Mouse (Mus musculus) thymus, postnatal 14 days (tissue): ENCODE measurements around the gene Epb41l4b.

ENCODE experiments used
- DNase-seq: peaks from one replicate; pipeline ENCODE4 v3.0.0; 2021

Epb41l4b gene

DNA sequence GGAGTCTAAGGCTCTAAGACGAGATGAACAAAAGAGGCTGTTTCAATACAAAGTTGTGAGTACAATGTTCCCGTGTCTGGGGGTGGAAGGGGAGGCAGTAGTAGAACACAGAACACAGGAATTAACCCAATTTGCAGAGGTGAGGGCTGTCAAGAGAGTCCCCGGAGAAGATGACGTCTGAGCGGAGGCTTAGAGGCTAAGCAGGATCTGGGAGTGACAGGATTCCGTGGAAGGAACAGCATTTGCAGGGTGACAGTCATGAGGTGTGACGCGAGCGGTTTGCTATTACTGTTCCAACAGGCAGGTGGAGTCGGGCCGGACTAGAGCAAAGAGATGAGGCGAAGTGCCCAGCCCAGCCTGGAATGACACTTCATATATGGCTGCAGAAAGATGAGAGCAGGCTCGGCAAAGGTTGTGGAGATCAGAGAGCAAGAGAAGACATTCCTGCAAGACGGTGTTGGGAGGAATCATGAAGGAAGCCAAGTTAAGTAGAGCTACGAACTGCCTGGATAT is 82.9 kb downstream of the Epb41l4b start:
- no peak for DNase-seq

DNA sequence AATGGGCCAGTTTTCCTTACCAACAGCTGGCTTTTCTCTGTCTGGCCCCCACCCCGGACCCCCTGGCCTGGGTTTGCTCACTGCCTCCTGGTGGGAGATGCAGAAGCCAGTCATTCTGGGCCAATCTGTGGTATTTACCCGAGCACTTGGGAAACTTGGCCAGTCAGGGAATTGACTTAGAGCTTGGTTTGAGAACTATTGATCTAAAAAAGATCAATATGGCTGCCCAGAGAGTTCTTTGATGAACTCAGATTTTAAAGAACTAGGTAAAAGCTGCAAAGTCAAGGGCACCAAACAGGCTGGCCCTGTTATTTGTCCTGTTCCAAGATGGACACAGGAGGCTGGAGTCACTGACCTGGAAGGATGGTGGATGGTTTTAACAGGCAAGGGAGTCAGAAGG is 84.6 kb downstream of the Epb41l4b start:
- DNase-seq: no peak

DNA sequence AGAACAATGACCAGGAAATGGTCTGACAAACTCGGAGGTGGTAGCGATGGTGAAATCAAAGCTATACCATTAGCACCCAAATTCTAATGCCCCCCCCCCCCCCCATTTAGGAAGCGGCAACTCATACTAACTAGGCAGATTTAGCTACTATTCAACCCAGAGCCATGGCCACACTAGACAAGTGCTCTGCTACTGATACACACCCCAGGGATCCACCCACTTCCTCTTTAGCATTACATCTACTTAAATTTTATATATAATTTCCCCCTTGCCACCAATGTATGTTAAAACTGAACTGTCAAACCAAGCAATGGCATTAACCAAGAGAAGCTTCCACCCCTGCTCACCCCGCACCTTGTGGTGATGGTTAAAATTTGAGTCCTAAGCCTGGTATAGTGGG is 85.6 kb downstream of the Epb41l4b start:
- DNase-seq: no peak

DNA sequence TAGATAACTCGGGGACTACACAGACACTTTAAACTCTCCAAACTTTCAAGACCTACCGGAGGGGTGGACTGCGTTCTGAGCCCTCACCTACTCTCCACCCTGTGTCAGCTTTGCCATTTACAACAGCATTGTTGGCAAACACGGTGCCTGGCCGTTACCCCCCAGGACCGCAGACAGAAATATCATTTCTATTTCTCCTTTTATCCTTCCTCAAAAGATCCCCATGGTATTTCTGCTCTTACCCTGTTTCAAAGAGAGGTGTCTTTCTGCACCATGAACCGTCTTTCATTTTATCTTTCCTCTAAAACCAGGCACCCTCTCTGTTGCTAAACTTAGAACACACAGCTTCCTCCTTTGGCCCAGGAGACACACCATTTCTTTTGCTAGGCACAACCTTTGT is 87.6 kb downstream of the Epb41l4b start:
- no peak for DNase-seq

DNA sequence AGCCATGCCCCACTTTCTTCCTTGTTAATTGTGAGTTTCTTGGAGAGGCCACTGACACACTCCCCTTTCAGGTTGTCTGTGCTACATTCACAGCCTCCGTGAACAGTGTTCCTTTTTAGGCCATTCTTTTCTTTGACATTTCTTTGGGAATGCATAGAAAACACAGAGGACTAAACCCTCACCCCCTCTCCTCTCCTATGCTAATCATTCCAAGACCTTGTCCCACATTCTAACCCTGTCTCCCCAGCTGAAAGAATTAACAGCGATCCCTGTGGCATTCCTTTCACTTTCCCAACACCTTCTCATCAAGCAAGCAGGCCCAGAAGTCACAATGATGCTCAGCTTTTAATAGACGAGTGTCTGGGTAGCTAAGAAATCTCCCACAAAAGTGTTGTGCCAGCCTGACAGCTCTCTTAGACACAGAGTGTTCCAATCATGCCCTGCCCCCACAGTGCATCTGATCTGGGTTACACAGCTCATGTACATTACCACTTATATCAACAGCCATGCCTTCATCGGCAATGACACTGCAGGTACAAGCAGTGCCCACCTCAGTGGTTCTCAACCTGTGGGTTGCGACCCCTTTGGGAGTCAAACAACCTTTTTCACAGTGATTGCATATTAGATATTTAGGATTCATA is 93.8 kb downstream of the Epb41l4b start:
- DNase-seq: no peak

DNA sequence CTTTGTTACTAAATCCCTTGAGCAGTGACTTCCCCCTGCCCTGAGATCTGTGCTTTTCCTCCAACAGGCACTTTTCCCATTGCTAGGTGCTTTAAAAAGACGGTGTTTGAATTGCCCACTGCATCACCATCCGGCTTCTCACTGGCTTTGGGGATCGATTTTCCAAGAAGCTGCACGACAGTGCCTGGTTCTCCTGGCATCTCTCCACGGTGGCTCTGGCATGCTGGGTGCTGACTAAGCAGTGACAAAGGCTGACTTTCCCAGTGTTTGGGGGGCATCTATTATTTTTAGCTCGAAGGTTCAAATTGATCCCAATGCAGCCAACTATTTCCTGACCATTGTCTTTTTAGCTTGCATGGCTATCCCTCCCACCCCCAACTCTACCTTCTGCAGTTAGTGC is 94.7 kb downstream of the Epb41l4b start:
- DNase-seq: no peak

DNA sequence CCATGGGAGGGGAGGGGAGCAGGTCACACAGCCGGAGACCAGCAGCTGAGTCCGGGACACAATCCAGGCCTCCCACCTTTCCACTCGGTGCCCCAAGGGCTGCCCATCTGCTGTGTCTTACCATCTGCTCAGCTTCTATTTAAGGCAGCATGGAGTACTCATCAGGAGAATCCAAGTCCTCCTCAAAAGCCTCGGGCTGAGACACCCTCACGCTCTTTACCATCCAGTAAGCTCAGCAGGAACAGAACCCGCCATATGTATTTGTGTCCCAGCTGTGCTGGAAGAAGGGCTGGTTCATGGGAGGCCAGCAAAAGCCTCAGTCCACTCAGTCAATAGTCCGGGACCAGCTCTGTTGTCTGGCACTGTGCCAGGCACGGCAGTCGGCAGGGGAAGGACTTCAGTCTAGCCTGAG is 97.1 kb downstream of the Epb41l4b start:
- DNase-seq: no peak

DNA sequence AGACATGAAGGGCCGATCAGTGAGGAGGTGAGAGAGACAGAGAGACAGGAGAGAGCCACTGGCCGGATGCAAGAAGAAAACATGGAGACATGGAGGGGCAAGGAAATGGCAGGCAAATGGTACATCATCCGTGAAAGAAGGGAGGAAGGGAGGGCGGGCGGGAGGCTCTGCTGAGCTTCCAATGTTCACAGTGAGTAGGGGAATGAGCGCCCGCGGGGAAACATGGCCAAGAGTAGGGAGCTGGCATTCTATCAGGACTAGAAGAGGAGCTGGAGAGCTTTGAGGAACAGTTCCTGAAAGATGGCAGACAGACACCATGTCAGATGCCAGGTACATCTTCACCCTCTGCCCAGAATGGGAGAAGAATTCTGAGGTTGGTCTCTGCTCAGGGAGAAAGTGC is 99.6 kb downstream of the Epb41l4b start:
- no peak for DNase-seq

DNA sequence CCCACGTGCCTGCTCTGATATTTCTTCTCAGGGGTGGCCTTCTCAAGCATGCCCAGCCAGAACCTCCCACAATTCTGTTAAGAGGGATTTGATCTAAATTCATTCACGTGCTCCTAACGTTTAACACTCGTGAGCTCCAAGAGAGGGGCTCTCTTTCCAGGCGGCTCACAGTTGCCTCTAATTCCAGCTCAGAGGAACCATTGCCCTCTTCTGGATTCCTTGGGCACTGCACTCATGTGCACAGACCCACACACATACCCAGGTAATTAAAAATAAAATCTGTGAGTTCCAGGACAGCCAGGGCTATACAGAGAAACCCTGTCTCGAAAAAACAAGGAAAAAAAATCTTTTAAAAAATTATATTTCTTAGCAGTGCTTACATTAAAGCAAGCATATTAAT is 101.6 kb downstream of the Epb41l4b start:
- DNase-seq: no peak

DNA sequence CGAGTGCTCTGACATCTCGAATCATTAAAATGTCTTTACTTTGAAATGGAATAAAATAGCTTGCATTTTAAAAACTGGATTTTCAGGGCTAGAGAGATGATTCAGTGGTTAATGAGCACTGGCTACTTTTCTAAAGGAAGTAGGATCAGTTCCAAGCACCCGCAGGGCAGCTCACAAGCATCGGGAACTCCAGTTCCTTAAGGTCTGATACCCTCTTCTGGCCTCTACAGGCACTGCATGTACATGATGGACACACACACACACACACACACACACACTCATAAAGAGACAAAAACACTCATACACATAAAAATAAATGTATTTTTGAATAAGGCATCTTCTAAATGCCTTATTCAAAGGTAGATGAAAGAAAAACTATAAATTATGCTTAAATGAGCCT is 102.0 kb downstream of the Epb41l4b start:
- no peak for DNase-seq

DNA sequence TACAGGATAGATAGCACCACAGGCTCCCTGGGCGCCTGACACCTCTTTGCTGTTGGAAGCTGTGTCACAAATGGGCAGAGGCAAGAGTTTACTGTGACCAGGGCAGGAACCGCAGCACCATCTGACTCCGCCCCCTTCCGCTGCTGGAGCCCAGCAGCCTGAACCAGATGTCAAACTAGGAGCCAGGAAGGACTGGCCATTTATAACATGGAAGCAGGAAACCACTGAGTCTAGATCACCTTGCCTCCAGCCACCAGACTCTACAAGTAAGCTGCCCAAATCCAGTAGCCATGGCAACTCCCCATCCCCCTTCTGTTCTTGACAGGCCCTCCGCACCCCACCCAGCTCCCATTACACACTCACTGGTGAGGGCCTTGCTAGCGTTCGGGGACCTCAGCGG is 102.8 kb downstream of the Epb41l4b start:
- DNase-seq: no peak

DNA sequence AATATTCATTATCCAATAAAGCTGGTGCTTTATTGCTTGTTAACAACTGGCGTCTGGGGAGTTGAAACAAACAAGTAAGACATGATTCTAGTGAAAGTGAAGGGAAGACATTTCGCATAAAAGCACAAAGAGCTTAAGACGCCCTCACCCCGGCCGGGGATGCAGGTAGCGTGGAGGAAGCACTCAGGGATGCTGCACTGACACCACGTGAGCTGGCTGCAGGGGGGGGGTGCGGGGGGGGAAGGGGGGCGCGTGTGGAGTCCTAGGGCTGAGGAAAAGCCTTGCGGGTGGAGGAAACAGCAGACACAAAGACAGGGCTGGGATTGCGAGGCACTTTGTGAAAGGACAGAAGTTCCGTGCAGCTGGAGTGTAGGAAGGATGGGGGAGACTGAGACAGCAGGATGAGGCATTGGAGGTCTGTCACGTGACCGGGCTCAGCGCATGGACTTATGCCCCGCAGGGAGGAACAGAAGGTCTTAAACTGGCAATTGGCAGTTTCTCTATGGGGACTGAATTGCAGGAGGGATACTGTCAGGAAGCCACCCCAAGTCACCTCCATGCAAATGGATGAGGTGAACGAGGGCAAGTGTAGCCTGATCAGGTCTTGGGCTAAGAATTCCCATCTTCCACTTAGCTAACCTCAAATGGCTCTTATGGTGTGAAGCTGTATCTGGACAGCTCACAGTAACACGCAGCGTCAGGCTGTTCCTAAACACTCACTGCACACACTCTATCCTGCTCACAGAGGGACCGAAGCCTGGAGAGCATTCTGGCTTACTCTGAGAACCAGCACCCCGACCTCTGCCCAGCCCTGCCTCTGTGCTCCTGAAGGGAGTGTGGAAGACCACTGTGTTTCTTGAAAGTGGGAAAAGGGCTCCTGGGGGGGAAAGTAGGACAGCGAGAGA is 103.9 kb downstream of the Epb41l4b start:
- no peak for DNase-seq

DNA sequence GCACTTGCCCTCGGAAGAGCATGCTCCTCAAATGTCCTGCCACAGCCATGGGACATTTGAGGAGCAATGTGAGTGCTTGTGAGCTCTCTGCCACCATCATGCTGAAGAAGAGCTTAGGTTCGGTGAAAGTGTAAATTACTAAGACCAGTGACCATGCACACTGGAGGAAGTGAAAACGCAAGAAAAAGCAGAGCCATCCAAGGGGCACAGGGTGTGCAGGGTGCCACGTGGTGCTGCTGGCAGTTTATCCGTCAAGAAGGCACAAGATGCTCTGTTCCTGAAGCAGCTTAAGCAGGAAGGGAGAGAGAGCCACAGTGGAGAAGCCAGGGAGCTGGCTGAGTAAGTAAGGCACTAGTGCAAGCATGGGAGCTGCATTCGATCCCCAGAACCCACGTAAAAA is 105.7 kb downstream of the Epb41l4b start:
- no peak for DNase-seq

DNA sequence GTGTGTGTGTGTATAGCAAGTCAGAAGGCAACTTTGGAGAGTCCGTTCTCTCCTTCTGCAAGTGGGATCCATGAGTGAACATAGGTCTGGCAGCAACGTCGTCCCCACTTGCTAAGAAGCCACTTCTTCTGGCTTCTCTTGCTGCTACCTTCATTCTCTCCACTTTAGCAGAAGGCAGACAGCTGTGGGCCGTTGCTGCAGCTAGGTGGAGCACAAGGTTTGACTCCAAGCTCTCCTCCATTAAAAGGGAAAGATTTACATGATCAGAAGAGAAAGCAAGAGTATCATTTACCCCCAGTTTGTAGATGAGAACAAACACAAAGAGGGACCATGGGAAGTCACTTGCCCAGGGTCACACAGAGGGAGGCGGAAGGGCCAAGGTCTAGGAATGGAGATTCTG is 109.1 kb downstream of the Epb41l4b start:
- DNase-seq: no peak

DNA sequence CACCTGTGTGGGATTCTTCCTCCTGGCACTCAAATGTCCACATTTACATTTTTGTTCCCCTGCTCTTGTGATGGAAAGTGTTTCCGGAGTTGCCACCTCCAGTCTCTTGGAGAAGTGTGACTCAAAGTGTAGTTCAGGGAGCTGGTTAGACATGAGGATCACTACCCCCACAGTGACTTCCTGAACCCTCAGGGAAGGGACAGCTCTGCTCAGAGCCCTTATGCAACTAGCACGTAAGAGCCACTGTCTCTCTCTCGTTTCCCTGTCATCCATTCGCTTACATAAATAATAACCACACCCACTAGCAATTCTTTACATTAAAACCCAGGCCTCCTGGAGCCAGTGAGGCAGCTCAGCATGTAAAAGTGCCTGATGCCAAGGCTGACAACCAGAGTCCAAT is 111.8 kb downstream of the Epb41l4b start:
- no peak for DNase-seq

DNA sequence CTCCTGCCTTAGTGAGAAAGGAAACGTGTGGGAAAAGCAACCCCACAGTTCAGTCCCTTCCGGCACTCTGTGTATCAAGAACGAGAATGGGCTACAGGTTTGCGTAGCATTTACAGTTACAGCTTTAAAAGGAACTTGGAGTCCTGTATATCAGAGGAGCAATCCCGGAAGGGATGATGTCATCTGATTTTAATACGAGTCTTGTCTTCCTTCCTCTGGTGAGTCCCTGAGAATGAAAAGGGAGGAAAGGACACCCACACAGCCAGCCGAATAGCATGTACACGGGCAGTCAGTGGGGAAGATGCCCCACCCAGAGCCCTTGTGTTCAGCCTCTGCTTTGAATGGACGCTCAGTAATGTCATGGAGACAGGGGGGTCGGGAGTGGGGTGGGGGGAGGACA is 115.3 kb downstream of the Epb41l4b start:
- no peak for DNase-seq

DNA sequence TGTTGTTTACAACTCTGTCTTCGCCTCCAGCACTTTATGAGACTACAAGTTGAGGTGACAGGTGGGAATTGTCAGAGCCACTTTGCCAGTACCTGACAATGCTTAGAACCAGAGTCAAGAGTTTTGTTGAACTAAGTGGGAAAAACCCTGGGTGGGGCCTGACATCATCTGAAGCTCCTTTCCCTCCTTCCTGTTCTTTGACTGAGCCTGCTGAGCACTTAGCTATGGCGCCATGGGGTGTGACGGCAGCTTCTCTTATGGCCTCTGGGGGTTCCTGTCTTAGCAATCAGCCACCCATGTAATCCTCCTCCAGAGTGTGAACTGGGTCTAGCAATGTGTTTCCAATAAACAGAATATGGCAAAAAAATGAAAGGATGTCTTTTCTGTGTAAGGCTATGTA is 119.7 kb downstream of the Epb41l4b start:
- no peak for DNase-seq

DNA sequence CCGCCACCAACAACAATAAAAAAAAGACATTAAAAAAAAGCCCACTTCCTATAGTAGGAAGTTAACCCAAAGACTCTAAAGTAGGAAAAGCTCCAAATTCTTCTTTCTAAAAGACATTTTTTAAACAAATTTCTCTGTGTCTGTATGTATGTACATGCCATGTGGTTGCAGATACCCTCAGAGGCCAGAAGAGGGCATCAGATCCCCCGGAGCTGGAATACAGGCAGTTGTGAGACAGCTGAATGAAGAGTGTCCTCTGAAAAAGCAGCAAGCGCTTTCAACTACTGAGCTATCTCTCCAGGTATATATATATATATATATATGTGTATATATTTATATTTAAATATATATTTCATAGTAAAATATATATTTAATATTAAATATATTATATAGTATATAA is 121.9 kb downstream of the Epb41l4b start:
- DNase-seq: no peak

DNA sequence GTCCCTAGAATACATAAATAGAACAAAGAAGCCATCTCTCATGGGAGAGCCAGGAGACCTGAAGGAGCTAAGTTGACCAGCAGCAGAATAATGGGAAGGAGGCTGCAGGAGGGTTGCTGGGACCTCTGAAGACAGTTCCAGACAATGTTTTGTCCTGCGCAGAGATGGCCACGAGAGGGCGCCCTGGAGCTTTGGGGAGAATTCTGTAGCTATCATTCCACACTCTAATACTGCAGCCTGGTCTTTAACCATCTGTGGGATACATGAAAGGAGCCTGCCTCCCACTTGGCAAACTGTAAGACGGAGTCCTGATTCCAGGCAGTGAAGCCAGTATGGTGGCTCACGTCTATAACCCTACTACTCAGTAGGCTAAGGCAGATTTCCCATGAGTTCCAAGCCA is 126.0 kb downstream of the Epb41l4b start:
- DNase-seq: peak; percentile 78

DNA sequence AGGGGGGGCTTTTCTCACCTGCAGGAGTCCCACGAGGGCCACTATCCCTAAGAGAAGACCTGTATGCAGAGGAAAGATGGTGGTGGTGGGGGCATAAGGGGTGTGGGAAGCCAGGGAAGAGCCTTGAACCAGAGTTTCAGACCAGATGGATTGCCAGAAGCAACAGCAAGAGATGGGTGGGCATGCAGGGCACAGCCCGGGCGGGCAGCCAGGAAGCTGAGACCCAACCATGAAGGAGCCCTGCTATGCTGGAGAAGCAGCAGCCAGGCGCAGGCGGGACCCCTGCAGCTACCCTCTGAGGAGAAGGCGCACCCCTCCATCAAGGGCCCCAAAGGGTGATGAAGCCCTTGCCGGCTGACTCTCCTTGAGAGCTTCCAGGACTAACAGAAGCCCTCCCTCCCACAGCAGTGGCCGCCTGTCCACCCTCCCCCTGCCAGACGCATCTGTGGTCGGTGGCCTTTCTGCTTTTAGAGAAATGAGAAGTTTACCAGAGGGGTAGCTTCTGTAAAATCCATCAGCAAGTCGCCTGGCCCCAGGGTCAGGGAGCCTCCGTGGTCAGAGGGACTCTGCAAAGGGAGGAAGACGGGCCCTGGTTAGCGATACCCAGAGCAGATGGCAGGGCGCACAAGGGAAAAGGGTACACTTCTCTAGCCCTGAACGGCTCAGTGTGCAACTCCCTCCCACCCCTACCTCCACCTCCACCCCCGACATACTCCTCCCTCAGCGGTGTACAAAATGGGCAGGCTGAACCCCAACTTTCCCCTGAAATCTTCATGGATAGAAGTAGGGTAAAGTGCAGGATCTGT is 126.7 kb downstream of the Epb41l4b start:
- DNase-seq: no peak

DNA sequence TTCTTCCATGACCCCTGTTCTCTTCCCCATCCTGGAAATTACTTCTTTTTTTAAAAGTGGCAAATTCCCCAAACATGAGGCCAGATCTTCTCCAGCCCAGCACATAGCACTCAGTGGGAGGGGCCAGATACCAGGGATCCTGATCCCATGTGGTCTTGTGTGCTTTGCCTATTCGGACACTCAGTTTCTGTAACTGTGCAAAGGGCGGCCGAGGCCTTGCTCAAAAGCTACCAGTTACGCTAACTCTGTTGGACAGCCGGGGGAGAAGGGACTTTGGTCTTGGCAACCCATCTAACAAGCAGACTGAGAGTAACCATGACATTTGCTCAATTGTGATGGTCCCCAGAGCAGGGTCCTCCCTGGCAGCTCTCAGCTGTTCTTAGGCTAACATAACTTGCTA is 128.2 kb downstream of the Epb41l4b start:
- no peak for DNase-seq

DNA sequence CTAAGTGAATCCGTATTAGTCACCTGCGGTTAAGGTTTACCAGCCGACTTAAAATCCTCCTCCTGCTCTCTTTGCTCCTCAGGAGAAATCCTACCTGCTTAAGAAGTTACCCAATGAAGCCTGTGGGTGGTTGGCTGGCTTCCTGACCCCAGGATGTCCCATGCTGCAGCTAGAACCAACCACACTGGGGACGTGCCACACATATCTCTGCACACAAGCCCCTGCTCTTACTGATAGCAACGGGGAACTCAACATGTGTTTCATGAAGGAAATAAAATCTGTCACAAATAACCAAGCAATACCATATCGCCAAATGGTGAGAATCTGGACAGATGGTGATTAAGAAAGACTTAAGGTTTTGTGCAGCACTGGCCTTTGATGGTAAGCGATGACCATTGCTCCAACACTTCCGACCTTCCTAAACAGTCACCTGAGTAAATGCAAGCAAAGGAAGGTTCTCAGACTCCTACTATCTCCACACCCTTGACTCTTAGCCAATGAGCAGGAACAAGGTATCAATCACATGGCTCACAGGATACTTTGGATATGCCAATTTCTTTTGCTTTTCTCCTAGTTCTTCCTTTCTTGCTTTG is 131.7 kb downstream of the Epb41l4b start:
- no peak for DNase-seq

DNA sequence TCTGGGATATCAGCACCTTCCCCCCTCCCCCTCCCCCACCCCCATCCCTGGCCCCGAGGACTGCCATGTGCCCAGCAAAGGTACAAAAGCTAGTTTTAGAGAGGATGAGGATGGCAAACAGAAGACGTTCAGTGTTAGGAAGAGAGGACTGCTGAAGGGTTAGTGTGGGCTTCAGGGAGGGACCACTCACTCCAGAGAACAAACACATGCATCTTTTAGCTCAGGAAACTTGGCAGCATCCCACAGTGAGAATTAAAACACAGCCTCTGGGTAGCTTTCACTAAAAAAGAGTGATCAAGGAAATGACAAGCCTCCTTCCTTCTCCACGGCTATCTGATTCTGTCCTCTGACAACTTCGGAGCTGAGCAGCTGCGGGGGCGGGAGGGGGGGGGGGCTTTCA is 132.3 kb downstream of the Epb41l4b start:
- no peak for DNase-seq
